Mouse (Mus musculus): ENCODE data around the gene Scly.

DNA sequence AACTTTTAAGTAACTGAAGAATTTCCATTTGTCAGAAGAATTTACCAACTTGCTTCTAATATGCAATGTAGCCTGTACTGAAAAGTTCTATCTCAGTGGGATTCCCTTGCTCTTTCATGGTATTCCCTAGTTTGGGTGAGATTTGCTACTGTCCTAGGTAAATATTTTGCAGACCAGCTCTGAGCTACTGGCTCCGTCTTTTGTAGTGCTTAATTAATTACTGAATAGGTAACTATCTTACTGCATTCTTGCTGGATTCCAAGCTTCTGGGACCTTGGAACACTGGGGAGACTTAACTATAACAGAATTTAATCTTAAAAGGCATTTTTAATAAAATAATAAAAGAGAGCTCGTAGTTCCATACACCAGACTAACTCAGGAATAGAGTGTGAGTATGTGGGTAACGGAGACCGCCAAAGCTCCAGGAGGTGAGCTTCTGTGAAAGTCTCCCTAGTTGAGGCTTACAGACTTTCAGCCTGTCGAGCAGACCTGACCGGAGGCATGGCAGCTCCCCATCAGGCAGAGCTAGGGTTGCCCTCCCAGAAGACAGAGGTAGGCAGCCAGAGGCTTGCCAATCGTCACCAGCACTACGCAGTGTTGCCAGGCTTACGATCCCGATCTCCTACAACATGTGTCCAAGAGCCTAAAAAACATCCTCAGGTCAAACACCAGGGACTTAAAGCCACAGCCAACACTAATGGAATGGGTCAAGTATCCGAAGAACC lies 5.9 kb upstream of the Scly start:
- no peak for TF ChIP-seq CTCF (IDR thresholded peaks at IDR 0.05; ENCODE audit: control insufficient read depth, insufficient read depth, low read length)
- no peak for TF ChIP-seq POLR2A (IDR thresholded peaks at IDR 0.05; ENCODE audit: borderline replicate concordance, control insufficient read depth, low read depth, low read length)

All from bone marrow, adult 2 months (tissue).